Mouse (Mus musculus) erythroblast, embryonic 14.5 days (primary cell): Measurements from ENCODE around the gene Zfp358. TPM values are rescaled to one million over a fixed set of nuclear protein-coding genes. Genes with fewer than 3 reads are reported as not detected.

Experiments used
- H3K27me3 ChIP-seq: 2 replicates; pipeline ENCODE4 v1.6.1; 2012; ENCODE audit warnings: inconsistent platforms; ENCODE audit not compliant: control insufficient read depth
- H3K36me3 ChIP-seq: 2 replicates; pipeline ENCODE4 v1.6.1; 2012; ENCODE audit warnings: mild to moderate bottlenecking, inconsistent platforms; ENCODE audit not compliant: control insufficient read depth
- H3K4me1 ChIP-seq: 2 replicates; pipeline ENCODE4 v1.6.1; 2012; ENCODE audit warnings: inconsistent platforms; ENCODE audit not compliant: control insufficient read depth
- H3K4me3 ChIP-seq: replicated peaks from 2 replicates; pipeline ENCODE3; 2012; ENCODE audit warnings: moderate library complexity, mild to moderate bottlenecking, inconsistent platforms
- H3K9me3 ChIP-seq: 2 replicates; pipeline ENCODE4 v1.6.1; 2012; ENCODE audit warnings: low read length, inconsistent platforms, mixed read lengths; ENCODE audit not compliant: control insufficient read depth
- GATA1 ChIP-seq: IDR thresholded peaks from 2 replicates; pipeline ENCODE4 v1.6.1; 2012; ENCODE audit warnings: low read length, inconsistent platforms, mixed read lengths
- TAL1 ChIP-seq: IDR thresholded peaks from 3 replicates; pipeline ENCODE4 v1.6.1; 2012; ENCODE audit warnings: low read length, inconsistent platforms, mixed read lengths
- polyA plus RNA-seq: library from polyadenylated mRNA; stranded (reverse); fragments of >175 nt; gene quantifications from 2 replicates; pipeline ENCODE4 v1.2.3, GENCODE M21; 2012

Zfp358 gene
- polyA plus RNA-seq, 1 experiment = 0.07 TPM

GRCm38 (mm10) chr8:3496428-3496748 is 3.5 kb downstream of the Zfp358 start:
- H3K4me3 ChIP-seq = no peak overlapping the region
- peaks cover 10% of the 10 kb centered on the region for H3K36me3 ChIP-seq
- TF ChIP-seq GATA1 (no peak), TAL1 (no peak)
- peaks cover 24% of the 10 kb centered on the region for H3K27me3 ChIP-seq
- H3K4me1 ChIP-seq = peaks cover 51% of the 10 kb centered on the region
- H3K9me3 ChIP-seq = peaks cover 10% of the 10 kb centered on the region

DNA sequence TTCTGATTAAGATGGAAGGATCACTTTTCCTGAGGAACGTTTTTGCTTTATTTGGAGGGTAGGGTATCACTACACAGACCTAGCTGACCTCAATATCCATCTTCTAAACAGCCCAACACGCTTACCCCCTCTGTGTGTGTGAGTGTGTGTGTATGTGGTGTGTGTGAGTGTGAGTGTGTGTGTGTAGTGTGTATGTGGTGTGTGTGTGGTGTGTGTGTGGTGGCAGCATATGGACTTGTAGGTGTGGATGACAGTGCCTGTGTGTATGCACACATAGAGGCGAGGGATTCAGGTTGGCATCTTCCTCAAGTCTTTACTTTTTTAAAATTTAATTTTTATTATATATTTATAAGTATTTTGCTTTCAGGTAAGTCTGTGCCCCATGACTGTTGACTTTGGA is 5.6 kb downstream of the Zfp358 start:
- TF ChIP-seq GATA1 = no peak
- no peak for TF ChIP-seq TAL1
- Histone ChIP-seq H3K27me3 (peaks cover 5% of the 10 kb centered on the region), H3K4me3 (no peak overlapping the region), H3K9me3 (peaks cover 10% of the 10 kb centered on the region), H3K36me3 (peaks cover 10% of the 10 kb centered on the region), H3K4me1 (peaks cover 53% of the 10 kb centered on the region)

- no peak for TF ChIP-seq TAL1
- TF ChIP-seq GATA1 = no peak
- H3K36me3 ChIP-seq = peaks cover 12% of the 10 kb centered on the region
Observed at GRCm38 (mm10) chr8:3499751-3500150, 6.8 kb downstream of the Zfp358 start.

GRCm38 (mm10) chr8:3500235-3501090 is 7.5 kb downstream of the Zfp358 start, which contains the start of gene Mcoln1:
TSS of gene Mcoln1 (plus strand) at chr8:3500457.
- no peaks in the 10 kb centered on the region; the same call in 1 of the 2 replicates for H3K27me3 ChIP-seq
- peaks cover 16% of the 10 kb centered on the region for H3K36me3 ChIP-seq
- H3K4me1 ChIP-seq = peaks cover 41% of the 10 kb centered on the region
- H3K4me3 ChIP-seq = peak within 1 kb of the TSS; percentile 89
- H3K9me3 ChIP-seq = peaks cover 10% of the 10 kb centered on the region
- no peak for TF ChIP-seq TAL1
- TF ChIP-seq GATA1 = no peak

More at GRCm38 (mm10) chr8:3499751-3500150, 6.8 kb downstream of the Zfp358 start:
- H3K9me3 ChIP-seq = peaks cover 10% of the 10 kb centered on the region
- H3K27me3 ChIP-seq = no peaks in the 10 kb centered on the region; the same call in 1 of the 2 replicates
- peak overlapping the region; percentile 89 for H3K4me3 ChIP-seq
- H3K4me1 ChIP-seq = peaks cover 42% of the 10 kb centered on the region

- TF ChIP-seq GATA1 (no peak), TAL1 (no peak)
- Histone ChIP-seq H3K27me3 (no peaks in the 10 kb centered on the region), H3K4me1 (peaks cover 35% of the 10 kb centered on the region), H3K9me3 (no peaks in the 10 kb centered on the region), H3K36me3 (peaks cover 24% of the 10 kb centered on the region), H3K4me3 (no peak overlapping the region)
Observed at GRCm38 (mm10) chr8:3502217-3502616, 9.3 kb downstream of the Zfp358 start.

DNA sequence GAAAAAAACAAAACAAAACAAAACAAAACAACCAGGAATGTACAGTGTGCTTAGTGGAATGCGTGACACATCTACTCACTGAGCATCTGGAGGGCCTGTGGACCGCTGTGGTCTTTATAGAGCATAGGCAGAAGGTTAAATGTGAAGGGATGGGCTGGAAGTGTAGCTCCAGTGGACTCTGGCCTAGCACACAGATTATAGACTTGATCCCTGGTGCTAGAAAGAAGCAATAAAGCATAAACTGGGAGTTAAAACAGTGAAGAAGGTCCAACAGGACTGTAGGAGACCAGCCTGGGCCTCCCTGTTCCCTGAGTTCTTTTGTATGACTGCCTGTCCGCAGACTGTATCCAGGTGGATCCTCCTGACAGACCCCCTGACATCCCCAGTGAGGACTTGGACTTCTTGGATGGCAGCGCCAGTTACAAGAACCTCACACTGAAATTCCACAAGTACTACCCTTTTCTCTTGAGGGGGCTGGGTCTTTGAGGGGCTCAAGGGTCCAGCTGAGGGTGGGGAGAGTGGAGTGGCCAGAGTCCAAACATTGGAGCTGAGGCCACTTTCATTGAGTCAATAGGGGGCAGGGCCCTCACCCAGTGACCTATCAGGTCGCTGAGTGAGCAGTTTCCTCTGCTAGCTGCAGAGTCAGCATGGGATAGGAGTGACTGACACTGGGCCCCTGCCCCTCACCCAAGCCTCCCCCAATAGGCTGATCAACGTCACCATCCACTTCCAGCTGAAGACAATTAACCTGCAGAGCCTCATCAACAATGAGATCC is 15.2 kb downstream of the Zfp358 start:
- H3K4me1 ChIP-seq = peaks cover 7% of the 10 kb centered on the region
- no peak for TF ChIP-seq TAL1
- TF ChIP-seq GATA1 = no peak
- peaks cover 75% of the 10 kb centered on the region for H3K36me3 ChIP-seq

DNA sequence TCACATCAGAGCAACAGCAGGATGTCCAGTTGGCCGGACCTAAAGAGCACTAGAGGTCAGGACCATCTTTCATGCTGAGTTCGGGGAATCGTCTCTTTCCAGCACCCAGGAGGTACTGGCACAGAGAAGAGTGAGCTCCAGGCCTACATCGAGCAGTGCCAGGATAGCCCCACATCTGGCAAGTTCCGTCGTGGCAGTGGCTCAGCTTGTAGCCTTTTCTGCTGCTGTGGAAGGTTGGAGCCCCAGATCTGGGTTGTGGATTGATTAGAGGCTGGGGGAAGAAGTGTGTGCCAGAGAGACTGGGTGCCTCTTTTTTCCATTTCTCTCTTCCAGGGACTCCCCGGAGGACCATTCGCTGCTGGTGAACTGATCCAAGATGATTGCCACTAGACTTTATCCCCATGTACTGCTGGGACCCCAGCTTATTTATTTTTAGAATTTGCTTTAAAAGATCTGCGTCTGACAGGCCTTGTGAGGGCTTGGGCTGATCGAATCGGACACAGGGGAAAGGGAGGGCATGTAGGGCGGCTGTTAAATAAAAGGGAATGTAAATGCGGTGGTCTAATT is 21.8 kb downstream of the Zfp358 start:
- TF ChIP-seq TAL1 = no peak
- TF ChIP-seq GATA1 = no peak
- Histone ChIP-seq H3K4me1 (peaks cover 52% of the 10 kb centered on the region), H3K4me3 (peak overlapping the region; percentile 86), H3K36me3 (peaks cover 54% of the 10 kb centered on the region), H3K27me3 (no peaks in the 10 kb centered on the region), H3K9me3 (no peaks in the 10 kb centered on the region)

More for the DNA sequence above, 15.2 kb downstream of the Zfp358 start:
- no peak overlapping the region for H3K4me3 ChIP-seq
- H3K27me3 ChIP-seq = no peaks in the 10 kb centered on the region
- no peaks in the 10 kb centered on the region for H3K9me3 ChIP-seq

GRCm38 (mm10) chr8:3515260-3515671 is 22.3 kb downstream of the Zfp358 start, which contains the start of gene Pnpla6:
TSS of gene Pnpla6 (plus strand) at chr8:3515384.
- Histone ChIP-seq H3K27me3 (no peaks in the 10 kb centered on the region), H3K4me1 (peaks cover 57% of the 10 kb centered on the region), H3K36me3 (peaks cover 52% of the 10 kb centered on the region), H3K4me3 (peak within 1 kb of the TSS; percentile 86), H3K9me3 (no peaks in the 10 kb centered on the region)
- no peak for TF ChIP-seq TAL1
- TF ChIP-seq GATA1 = no peak
